ENCODE assay signal across 8 mouse cellular contexts in the genomic region with DNA sequence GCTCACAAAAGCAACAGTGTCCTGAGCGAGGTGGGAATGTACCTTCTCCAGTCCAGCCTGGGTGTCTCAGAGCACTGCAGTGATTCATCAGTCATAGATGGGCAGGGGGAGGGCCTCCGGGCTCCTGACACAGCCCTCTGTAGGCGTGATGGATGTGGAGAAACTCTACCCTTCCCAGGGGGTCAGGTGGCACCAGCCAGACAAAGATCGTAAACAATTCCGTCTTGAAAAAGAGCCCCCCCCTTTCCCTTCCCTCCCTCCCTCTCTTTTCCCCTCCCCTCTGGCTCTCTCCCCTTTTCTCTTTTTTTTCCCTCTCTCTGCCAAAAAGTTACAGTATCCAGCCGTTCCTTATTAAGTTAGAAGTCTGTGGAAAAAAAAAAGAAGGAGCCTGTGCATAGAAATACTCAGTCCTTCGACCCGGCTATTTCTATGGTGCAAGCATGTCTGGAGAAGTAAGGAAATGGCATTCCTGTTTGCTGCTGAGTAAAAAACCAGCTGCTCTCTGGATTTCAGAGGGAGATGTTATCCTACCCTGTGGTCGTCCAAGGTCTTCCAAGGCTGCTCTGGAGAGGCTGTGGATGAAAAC. TPM values are rescaled to one million over a fixed set of nuclear protein-coding genes. Genes with fewer than 3 reads are reported as not detected.
DNase-seq lines count a peak whose midpoint lies in the region; ATAC-seq and TF ChIP-seq lines count a peak whose summit lies in the region.
"Had no signal": no experiment of that assay in that cellular context is flagged by ENCODE, and none has a peak within 500 bp of the region (broad histone marks: within the 10 kb centered on the region; RNA-seq: fewer than 3 reads in every experiment).

No protein-coding gene starts in this region.

- 7% methylated on average over 9 of the region's 9 CpGs for WGBS in stomach, postnatal 0 days

- no peak for TF ChIP-seq EP300 in stomach, postnatal 0 days (optimal IDR thresholded peaks at IDR 0.05)

- H3K27me3 ChIP-seq in stomach, postnatal 0 days (ENCODE audit: control insufficient read depth, insufficient read depth, low read length) = no peaks in the 10 kb centered on the region

- H3K4me2 ChIP-seq in stomach, postnatal 0 days (replicated peaks; ENCODE audit: low read depth) = no peak overlapping the region; the same call in 1 of the 2 replicates
- H3K4me2 ChIP-seq: midbrain, embryonic 12.5 days had no signal

- H3K27ac ChIP-seq in stomach, postnatal 0 days (replicated peaks) = peak overlapping the region; percentile 84
- H3K27ac ChIP-seq: midbrain, embryonic 12.5 days had no signal

- no peaks in the 10 kb centered on the region for H3K9me3 ChIP-seq in stomach, postnatal 0 days (ENCODE audit: control insufficient read depth, low read length)
- H3K9me3 ChIP-seq: midbrain, embryonic 12.5 days had no signal

- ATAC-seq in stomach, postnatal 0 days (ENCODE audit: low FRiP score, low TSS enrichment) = peak; percentile 69; the same call in 1 of the 2 replicates

- no peak overlapping the region for H3K9ac ChIP-seq in stomach, postnatal 0 days (ENCODE audit: low read length)
- H3K9ac ChIP-seq: midbrain, embryonic 12.5 days had no signal

- TF ChIP-seq CTCF in stomach, postnatal 0 days (IDR thresholded peaks at IDR 0.05; ENCODE audit: low read depth) = no peak

- DNase-seq in ovary, adult 18-20 months (ENCODE audit: low spot score) = peak; percentile 26
- no peak for DNase-seq in ovary, postnatal 14 days (ENCODE audit: low spot score)
- peak; percentile 38 for DNase-seq in gastrocnemius, postnatal 14 days
- peak; percentile 30 for DNase-seq in kidney, postnatal 14 days
- peak; percentile 32 for DNase-seq in stomach, postnatal 0 days (ENCODE audit: low spot score)
- no peak for DNase-seq in right cerebral cortex, postnatal 10 days (ENCODE audit: low spot score in 2 of 2)
- no peak for DNase-seq in cerebellum, postnatal 4 days (ENCODE audit: low spot score in 2 of 2)

- no peak overlapping the region for H3K4me3 ChIP-seq in stomach, postnatal 0 days (ENCODE audit: low read depth, low read length)
- H3K4me3 ChIP-seq: midbrain, embryonic 12.5 days had no signal

- intact Hi-C loops in gastrocnemius, postnatal 14 days (cut with DNase I; ENCODE audit: low total_unique reads) = no loop called here

- no peaks in the 10 kb centered on the region for H3K4me1 ChIP-seq in stomach, postnatal 0 days (replicated peaks; ENCODE audit: control insufficient read depth, insufficient read depth)

- H3K36me3 ChIP-seq in stomach, postnatal 0 days (ENCODE audit: control insufficient read depth, insufficient read depth, low read length) = no peaks in the 10 kb centered on the region
- H3K36me3 ChIP-seq: midbrain, embryonic 12.5 days had no signal

RNA-seq across cellular contexts. Expression of a gene that starts 49.2 kb away (rescaled TPM):
- total RNA-seq in gastrocnemius, postnatal 14 days (2021) = 10 to 100 TPM; 34.7 to 46.8 TPM
- 62.4 and 78.9 TPM in 2 replicates for polyA plus RNA-seq in stomach, postnatal 0 days (2015; fragmentation: Nextera tagmentation; extraction: Ambion mirVana)

Comparison
In these comparisons a context has a peak if more than half of its experiments do, and no peak if none do; other contexts are left out.
1. DNase-seq: peak in ovary, adult 18-20 months (single experiment), gastrocnemius, postnatal 14 days (single experiment), kidney, postnatal 14 days (single experiment) and stomach, postnatal 0 days (single experiment); none in ovary, postnatal 14 days (single experiment), right cerebral cortex, postnatal 10 days (0 of 2) and cerebellum, postnatal 4 days (0 of 2).